Mouse (Mus musculus): Measurements from ENCODE around the gene Gm17374. TPM values are rescaled to one million over a fixed set of nuclear protein-coding genes. Genes with fewer than 3 reads are reported as not detected.
"Not testable (repeated sequence)": the region's sequence is repeated elsewhere in the genome, so short reads cannot be mapped to it uniquely, and the experiment has no call there.

Gene Gm17374
- polyA plus RNA-seq, 1 experiment from 2014 or later: not detected

- H3K9me3 ChIP-seq; H3K9ac ChIP-seq; H3K27ac ChIP-seq; ATAC-seq (ENCODE audit: insufficient number of reproducible peaks, insufficient read depth, low FRiP score, low TSS enrichment, low read depth); H3K27me3 ChIP-seq; H3K4me2 ChIP-seq; H3K4me1 ChIP-seq; H3K4me3 ChIP-seq: not testable (repeated sequence)
- WGBS: 91% methylated on average over 3 of the region's 3 CpGs
- peaks cover 50% of the 10 kb centered on the region for H3K36me3 ChIP-seq
These were observed 33.9 kb downstream of the Gm17374 start for GRCm38 (mm10) chr2:140185685-140186210.

- WGBS: 78% methylated on average over 2 of the region's 2 CpGs
- no peak overlapping the region for H3K4me2 ChIP-seq
- H3K9ac ChIP-seq: no peak overlapping the region
- no peak for ATAC-seq (ENCODE audit: insufficient number of reproducible peaks, insufficient read depth, low FRiP score, low TSS enrichment, low read depth)
- no peak overlapping the region for H3K4me3 ChIP-seq
- peaks cover 57% of the 10 kb centered on the region for H3K36me3 ChIP-seq
- H3K27me3 ChIP-seq: no peaks in the 10 kb centered on the region
- H3K4me1 ChIP-seq: no peaks in the 10 kb centered on the region
- H3K27ac ChIP-seq: no peak overlapping the region
- no peaks in the 10 kb centered on the region for H3K9me3 ChIP-seq
These were observed 48.9 kb downstream of the Gm17374 start for GRCm38 (mm10) chr2:140200713-140201112.

- WGBS: 84% methylated on average over 5 of the region's 5 CpGs
- no peak for ATAC-seq (ENCODE audit: insufficient number of reproducible peaks, insufficient read depth, low FRiP score, low TSS enrichment, low read depth)
- H3K4me1 ChIP-seq: no peaks in the 10 kb centered on the region
- H3K27me3 ChIP-seq: no peaks in the 10 kb centered on the region
- peaks cover 59% of the 10 kb centered on the region for H3K36me3 ChIP-seq
- no peak overlapping the region for H3K4me2 ChIP-seq
- no peaks in the 10 kb centered on the region for H3K9me3 ChIP-seq
- no peak overlapping the region for H3K9ac ChIP-seq
- no peak overlapping the region for H3K27ac ChIP-seq
- no peak overlapping the region for H3K4me3 ChIP-seq
These were observed 50.7 kb downstream of the Gm17374 start for GRCm38 (mm10) chr2:140202573-140202972.

Other genes starting within 250 kb of the Gm17374 start
- 23.9 and 26.1 TPM in 2 replicates for gene Tasp1, start 85.2 kb upstream of the Gm17374 start, polyA plus RNA-seq (2015; fragmentation: Nextera tagmentation; extraction: Ambion mirVana)
- 31.7 and 32.1 TPM in 2 replicates for gene Esf1, start 18.5 kb downstream of the Gm17374 start, polyA plus RNA-seq (2015; fragmentation: Nextera tagmentation; extraction: Ambion mirVana)
- gene Ndufaf5, start 18.6 kb downstream of the Gm17374 start, polyA plus RNA-seq (2015; fragmentation: Nextera tagmentation; extraction: Ambion mirVana): 32.8 and 34.0 TPM in 2 replicates
- not detected in 2 replicates for gene Sel1l2, start 237.7 kb downstream of the Gm17374 start, polyA plus RNA-seq (2015; fragmentation: Nextera tagmentation; extraction: Ambion mirVana)
- gene Macrod2, start 243.3 kb downstream of the Gm17374 start, polyA plus RNA-seq (2015; fragmentation: Nextera tagmentation; extraction: Ambion mirVana): 40.9 and 44.8 TPM in 2 replicates

All from embryonic facial prominence, embryonic 13.5 days (tissue).